Mouse (Mus musculus) megakaryocyte, adult 5-6 weeks (primary cell): ENCODE results near the gene Pax3. TPM values are rescaled to one million over a fixed set of nuclear protein-coding genes. Genes with fewer than 3 reads are reported as not detected.

Experiments used
- ATAC-seq: 2 replicates; pipeline ENCODE4 v1.8.0; 2016; ENCODE audit warnings: mild to moderate bottlenecking, inconsistent platforms; ENCODE audit not compliant: poor library complexity, severe bottlenecking
- total RNA-seq, 2 experiments: library from RNA; stranded (forward) in 1 of 2; stranded (reverse) in 1 of 2; fragments of 153-499, 151-499 nt in 1 of 2; fragments of 221-1000, 200-1000 nt in 1 of 2; gene quantifications; 2 replicates each; pipeline versions ENCODE4 v1.2.3 to v1.2.4; 2015 to 2017

The Pax3 gene
- total RNA-seq, 2 experiments from 2014 or later = not detected

DNA sequence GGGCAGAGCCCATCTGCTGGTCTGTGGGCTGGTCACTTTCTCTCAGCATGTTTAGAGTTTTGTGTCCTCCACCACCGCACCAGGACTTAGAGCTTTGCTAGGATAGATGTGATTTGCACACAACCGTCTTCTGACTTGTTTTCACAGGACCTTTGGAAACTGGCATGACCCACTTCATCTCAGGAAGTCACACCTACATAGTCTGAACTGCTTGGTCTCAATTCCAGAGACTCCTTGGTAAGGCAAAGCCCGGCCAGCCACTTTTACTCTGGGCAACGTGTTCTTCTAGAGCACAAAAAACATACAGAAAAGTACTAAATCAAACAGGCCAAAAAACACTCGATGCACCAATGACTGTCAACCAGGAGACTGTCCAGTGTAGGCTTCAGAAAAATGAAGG, 14.0 kb downstream of the Pax3 start:
- ATAC-seq = no peak

DNA sequence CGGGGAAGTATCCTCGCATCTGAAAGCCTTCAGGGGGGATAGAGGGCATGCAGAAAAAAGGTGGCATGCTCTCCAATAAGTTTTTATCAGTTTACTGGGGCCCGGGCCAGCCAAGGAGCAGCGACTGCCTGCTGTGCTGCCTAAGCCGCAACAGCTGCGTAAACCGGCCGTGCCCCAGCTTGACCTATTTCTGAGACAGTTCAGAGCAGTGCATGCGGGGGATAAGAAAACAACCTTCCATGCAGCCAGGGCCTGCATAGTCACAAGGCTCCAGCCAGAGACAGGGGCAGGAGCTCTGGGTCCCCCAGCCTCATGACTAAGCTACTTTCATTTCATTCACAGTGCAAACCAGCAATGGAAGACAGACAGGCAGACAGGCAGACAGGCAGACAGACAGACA, 15.1 kb downstream of the Pax3 start:
- ATAC-seq = no peak

DNA sequence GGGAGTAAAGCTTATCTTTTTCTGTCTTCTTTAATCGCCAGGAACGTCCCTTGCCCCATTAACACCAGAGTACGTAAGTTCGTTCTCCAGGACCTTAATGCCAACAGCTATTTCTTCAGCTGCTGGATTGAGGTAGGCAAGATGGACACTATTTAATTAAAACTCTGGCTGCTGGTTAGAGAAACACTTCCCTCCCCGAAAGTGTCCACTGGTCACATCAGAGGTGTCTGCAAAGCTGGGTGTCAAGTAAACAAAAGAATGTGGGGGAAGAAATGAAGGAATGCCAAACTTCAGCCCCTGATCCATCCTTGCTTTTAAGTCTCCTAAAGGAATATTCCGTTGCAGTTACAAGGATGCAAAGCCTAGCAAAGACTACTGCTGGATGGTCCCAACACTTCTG, 24.6 kb downstream of the Pax3 start:
- ATAC-seq = no peak

DNA sequence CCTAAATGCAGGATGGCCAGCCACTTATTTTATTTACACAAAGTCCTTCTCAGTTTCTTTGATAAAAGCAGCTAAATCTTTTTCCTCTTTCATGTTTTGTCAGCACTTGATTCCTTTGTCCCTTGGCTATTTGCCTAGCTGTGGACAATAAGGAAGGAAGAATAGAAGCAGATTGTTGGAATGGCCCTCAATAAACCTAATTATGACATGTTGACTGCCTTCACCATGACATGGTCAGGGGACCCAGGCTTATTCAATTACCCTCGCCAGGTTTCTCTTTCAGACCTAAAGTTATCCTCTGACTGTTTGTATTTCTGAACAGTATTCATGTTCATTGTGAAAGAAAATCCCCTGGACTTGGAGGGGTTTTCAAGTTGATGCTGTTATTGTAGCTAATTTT, 25.3 kb downstream of the Pax3 start:
- no peak for ATAC-seq

DNA sequence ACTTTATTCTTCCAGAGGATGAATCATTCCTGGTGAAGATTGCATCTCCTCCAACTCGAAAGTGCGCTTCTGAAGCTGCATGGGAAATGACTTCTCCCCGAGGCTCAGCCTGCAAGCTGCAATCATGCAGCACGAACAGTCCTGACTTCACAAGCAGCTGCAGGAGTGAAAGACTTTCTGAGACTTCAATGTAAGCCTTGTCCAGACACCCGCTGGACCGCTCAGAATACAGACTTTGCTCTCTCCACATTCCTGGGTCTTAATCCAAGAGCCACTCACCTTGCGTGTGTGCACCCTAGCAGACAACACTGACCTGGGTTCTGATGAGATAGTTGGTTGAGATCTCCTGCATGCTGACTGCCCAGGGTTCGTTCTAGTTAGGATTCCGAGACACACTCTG, 26.2 kb downstream of the Pax3 start:
- ATAC-seq = no peak

DNA sequence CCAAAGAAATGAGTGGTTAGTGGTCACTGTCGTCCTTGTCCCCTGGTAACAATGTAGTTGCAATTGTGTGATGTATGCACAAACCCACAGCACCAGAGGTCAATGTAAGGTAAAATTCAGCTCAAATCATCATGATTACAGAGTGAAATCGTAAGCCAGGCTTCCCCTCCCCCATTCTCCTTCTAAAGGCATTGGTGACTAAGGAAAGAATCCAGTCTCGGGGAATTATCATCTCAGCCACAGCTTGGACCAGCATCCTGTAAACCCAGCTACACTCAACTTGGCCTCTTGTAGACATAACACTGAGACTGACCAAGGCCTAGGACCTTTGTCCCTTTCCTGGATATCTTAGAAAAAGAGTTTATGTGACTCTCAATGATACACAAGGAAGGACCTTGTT, 28.1 kb downstream of the Pax3 start:
- no peak for ATAC-seq

DNA sequence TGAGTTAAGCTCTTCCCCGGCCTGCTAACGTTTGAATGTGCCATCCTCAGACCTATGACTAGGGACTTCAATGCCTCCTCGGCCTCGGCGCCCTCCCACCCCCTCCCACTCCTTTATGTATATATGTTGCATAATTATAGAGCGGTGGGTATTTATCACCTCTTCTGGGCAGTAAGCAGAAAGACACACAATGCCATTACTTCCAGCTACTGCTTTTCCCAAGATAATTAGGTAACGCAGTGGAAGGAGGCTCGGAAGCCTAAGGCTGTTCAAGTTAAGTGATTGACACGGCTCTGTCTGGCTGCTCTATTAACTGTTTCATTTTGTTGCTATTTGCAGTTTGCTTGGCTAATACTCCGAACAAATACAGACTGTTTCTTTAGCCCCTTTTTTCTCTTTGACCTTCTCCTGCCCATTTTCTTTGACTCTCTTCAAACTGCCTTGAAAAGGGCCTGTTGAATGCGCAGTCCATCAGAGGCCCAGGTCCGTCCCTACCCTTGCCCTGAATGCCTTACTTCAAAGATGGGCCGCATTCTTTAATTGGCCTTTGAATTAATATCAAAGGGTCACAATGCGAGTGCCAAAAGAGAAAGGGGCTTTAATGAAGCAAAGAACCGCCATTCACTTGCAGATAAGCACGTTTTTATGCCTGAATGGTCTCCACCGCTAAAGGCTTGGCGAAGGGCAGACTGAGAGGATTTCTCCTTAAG, 29.2 kb downstream of the Pax3 start:
- ATAC-seq = no peak

DNA sequence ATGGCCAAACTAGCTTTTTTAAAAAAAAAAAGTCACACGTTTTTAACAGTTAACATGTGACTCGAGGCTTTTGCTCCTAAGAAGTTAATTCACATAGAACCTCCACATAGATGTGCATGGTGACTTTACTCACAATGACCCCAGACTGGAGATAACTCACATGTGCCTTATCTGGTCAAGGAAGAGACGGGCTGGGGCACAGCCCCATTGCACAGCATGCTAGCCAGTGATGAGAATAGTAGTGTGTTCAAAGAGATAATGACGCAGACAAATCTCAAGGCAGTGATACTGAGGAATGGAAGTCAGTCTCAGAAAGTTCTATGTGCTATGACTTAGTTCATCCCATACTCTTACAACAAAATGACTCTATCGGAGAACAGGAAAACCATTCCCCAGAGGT, 35.2 kb downstream of the Pax3 start:
- ATAC-seq = no peak

DNA sequence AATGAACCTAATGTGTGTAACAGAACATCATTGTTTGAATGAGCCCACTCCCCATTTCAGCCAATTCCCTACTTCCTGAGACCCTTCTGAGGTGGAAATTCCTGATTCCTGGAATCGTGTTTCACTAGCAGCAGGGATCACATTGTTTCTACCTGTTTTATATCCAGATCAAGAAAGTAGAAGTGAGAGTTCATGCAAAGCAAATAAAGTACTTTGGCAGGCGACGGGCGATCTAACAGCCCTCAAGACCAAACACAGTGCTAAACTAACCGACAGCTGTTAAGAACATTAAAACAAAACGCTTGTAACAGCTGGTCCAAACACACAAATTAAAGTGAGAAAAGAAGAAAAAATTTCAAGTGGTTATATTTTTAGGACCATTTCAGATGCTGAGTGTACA, 39.0 kb downstream of the Pax3 start:
- no peak for ATAC-seq

DNA sequence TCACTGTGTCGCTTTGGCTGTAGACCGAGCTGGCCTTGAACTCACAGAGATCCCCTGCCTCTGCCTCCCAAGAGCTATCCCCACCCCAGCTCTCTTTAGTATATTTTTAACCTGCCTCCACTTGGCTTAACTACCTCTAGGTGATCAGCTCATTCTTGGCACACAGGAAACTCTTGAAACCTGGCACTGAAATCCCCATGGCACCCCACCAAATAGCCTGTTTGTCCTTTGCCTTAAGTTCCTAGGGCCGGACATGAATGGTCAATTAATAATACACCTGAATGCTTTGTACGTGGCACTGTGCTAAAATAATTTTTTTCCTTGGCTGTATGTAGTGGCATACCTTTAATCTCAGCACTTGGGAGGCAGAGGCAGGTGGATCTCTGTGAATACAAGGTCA, 41.1 kb downstream of the Pax3 start:
- ATAC-seq = no peak

DNA sequence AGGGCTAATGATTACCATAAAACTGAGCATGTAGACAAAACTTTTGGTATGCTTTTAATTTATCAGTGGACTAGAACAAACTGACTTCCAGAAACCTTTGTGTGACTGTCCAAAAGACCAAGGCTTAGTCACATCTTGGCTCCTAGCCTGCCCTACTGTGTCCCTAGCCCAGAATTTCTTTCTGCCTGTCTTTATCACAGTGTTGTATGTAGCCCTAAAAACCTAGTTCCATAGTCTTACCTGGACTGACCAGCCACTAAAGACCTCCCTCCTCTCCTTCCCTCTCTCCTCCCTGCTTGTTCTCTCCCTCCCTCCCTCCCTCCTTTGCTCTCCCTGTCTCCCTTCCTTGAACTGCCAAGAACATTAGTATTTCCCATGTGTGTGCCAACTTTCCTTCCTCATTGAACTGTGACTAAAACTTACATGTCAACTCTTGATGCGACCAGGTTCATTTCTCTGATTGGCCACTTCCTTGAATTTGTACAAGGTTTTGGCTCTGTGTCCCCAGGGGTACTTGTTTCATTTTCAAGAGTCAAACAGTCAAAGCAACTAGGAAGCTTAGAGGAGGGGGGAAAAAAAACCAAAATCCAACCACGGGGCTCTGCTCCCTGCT, 48.8 kb downstream of the Pax3 start:
- ATAC-seq = no peak

DNA sequence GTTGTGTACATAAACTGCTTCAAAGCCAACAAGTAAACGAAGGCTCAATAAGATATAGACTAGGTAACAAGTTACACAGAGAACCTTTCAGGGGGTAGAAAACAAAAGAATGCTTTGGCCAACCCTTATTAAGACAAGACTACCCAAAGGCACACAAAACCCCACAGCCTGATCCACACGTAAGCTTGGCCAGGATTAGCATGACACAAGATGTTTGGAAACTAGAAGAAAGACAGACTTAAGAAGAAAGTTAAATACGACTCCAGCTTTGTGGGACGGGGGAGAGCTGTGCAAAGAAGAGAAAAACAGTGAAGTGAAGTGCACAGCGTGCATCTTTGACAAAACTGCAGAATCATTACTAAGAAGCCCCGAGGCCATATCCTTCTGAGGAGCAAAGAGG, 53.5 kb downstream of the Pax3 start:
- ATAC-seq = no peak

DNA sequence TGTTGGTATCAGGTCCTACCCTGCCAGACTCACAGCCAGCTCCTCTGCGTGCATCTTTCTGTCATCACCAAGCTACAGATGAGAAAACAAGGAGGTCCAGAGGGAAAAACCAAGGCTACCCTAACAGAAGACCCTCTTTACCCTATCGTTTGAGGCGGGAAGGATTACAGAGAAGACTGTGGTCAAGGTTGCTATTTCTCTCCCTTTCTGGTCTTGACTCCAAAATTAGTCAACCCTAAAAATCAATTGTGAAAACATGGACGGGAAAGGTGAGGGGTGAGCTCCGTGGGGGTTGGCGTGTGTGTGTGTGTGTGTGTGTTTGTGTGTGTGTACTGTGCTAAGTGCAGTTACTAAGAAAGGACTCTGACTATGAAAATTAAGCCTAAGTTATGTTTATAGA, 54.0 kb downstream of the Pax3 start:
- no peak for ATAC-seq

DNA sequence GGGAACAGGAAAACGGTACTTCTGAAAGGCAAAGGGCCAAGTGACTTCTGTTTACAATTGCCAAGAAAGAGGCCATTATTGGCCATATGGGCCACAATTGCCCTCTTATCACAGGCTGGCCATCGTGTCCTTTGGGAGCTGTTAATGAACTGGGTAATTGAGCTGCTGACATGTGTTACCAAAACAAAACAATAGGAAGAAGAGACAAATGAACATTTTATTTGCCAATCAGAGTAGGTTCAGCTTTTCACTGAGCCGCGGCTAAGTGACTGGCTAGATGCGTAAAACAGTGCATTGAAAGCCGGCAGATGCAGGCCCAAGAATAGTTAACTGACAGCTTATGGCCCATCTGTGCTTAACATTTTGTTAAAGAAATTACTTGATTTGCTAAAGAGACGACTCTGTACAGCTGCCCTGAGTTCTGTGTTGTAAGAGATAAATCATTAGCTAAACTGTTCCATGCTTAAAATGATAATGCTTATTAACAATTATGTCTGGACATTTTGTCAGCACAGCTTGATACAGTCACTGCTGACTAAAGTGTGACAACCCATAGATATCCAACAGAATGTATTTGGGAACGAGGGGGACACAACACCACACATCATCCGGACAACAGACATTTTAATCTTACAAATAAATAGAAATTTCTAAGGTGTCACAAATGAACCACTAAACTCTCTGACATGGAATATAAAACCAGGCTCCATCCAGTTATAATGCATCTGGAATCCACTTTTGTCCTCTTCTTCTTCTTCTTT, 55.0 kb downstream of the Pax3 start:
- no peak for ATAC-seq

DNA sequence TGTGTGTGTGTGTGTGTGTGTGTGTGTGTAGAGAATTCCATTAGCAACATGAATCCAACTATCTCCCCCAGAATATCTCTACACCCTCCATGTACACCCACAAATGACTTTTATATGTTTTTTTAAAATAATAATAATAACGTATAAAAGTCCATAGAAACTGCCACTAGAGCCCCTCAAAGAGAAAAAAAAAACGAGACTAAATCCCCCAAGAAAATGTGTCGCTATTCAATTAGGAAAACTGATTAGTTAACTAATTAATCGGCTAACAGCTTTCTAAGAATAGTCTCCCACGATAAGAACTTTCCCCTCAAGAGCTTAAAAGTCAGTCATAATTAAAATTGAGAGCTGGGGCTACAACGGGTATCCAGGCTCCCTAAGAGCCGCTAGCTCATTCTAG, 55.6 kb downstream of the Pax3 start:
- ATAC-seq = no peak

DNA sequence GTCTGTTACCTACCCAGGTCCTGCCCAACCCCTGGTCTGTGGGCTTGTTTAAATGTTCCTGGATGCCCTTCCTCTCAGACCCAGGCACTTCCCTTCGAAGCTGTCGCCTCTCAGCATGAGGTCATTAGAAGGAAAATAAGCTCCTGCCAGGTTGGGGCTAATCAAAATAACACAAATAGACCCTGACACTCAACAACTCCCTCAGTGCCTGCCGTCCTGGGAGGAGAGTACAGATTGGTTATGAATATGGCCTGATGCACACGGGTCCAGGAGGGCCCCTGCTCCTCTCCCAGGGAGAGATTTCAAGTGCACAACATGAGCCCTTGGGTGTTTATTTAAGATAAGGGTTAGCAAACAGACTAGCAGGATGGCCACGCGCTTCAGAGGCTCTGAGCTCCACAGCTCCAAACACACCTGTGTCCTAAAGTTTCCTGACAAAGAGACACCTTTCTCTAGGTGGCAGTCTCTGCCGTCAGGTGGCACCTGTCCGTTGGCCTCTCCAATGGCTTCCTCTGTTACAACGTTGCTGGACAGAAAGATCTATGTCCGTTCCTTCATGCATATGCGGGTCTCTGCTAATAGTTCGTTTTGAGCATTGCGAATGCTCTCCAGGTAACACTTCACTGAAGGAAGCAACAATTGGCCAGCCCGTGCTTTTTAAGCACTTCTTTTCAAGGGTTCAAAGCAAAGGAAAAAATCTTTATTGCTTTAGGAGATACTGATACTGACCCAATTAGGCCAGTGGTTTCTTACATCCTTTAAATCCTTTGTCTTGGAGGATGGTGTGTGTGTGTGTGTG, 56.2 kb downstream of the Pax3 start:
- ATAC-seq = no peak

DNA sequence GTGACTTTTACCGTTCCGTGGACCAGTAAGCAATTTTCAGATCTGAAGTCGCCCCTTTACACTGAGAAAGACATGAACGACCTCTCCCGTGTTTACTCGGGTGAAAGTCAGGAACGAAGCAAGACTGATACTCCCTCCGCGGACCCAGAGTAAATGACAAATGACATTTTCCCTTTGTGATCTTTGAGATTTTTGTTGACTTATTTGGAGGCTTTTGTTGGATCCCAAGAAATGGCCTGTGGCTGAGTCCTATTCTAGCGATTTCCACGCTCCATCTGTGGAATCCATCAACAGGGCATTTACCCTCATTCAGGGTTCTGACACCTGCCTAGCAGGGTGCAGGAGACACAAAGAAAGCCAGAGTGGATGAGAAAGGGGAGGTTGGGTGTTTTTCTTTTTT, 57.6 kb downstream of the Pax3 start:
- no peak for ATAC-seq

DNA sequence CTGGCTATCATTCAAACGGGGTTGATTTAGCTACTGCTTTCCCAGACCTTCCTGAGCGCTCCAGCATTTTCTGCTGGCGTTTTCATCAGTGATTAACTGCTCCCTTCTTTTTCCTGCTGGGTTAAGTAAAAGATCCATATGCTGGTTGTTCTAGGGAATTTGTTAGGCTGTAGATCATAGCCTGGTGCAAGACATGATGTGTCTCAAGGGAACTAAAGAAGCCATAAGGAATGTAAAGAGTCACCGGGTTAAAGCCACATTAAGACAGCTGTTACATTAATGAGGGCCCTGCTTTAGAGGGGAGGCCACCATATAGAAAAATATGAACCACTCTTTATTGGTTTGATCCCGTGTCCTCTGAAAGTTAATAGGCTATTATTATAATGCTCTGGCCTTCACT, 67.7 kb downstream of the Pax3 start:
- ATAC-seq = no peak

DNA sequence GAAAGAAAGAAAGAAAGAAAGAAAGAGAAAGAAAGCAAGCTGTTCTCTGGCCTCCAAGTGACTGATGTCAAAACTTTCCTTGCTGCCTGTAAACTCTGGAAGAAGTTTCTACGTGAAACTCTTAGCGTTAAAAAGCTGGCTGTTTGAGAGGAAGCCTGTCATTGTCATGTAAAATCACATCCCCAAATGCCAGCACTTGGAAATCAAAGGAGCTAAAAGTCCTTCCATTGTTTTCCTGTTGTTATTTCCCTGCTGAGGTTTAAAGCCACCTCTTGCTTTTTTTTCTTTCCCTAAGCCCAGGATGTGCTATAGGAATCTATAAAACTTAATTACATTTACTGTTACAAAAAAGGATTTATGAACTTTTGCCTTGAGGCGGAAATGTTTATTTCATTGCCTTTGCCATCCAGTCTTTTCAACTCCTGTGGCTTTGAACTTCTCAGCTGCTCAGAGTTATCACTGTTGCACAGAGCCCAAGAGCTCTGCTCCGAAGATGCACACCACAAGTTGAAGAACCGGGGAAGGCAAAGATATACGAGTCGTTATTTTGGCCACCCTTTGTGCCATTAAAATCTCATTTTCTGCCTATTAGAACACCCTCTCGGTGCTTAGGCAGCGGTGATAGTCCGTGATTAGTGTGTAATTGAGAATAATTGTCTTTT, 76.9 kb downstream of the Pax3 start:
- no peak for ATAC-seq

DNA sequence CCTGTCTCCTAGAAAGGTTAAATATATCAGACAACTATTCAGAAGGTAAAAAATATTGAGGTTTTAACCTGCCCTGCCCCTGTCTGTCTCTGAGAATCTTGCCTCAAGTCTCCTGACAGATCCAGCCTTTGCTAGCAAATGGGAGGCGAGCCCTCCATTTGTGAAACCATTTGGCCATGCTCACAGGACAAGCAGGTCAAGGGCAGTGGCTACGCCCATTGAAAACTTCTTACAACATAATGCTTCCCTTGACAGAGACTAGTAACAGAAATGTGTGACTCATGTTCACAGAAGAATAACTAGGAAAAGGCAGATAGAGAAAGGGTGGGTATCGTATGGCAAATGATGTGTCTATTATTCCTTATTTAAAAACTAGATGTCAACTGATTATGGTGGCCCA, 80.9 kb downstream of the Pax3 start:
- no peak for ATAC-seq

DNA sequence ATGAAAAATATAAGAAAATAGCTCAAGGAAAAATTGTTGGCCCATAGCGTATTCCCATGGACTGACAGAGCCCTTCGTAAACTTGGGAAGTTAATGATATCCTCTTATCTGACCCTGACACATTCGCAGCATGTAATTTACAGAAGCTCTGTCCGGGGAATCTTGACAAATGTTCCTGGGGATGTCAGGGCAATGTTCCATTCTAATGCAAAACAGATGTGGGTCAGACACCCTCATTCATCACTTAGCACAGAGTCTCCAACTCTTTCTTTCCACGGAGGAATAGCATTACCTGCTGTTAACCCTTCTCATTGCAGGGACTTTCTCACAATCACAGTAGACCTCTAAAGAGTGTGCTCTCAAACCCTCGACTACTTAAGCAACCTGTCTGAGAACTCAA, 86.6 kb downstream of the Pax3 start:
- no peak for ATAC-seq
